Mouse (Mus musculus) left cerebral cortex, postnatal 14 days (tissue): ENCODE results near the gene Slc35d3. TPM values are rescaled to one million over a fixed set of nuclear protein-coding genes. Genes with fewer than 3 reads are reported as not detected.

Experiments used
- DNase-seq, 2 experiments: peaks; one replicate each; pipeline ENCODE4 v3.0.0; 2021 to 2022; ENCODE audit warnings: low spot score in 2 of 2, mixed read lengths in 1 of 2
- intact Hi-C: fragments of 180-260 bp; cut with DNase I; formaldehyde crosslinking; loops from one replicate; pipeline ENCODE4 v1.15.1; 2025
- total RNA-seq, 2 experiments: library from RNA; stranded (reverse); gene quantifications; 2 replicates each; pipeline ENCODE4 v1.2.3; 2021

Slc35d3 gene
- total RNA-seq, 2 experiments from 2014 or later, result 1.2 to 2.4 TPM

- intact Hi-C loops, result no loop called here
- DNase-seq, result no peak
Measured at GRCm38 (mm10) chr10:19848928-19849770, 2.1 kb downstream of the Slc35d3 start.

GRCm38 (mm10) chr10:19839836-19840235 lies 11.4 kb downstream of the Slc35d3 start:
- intact Hi-C loops, result no loop called here
- no peak for DNase-seq

GRCm38 (mm10) chr10:19835887-19836710 lies 15.2 kb downstream of the Slc35d3 start:
- intact Hi-C loops, result no loop called here
- DNase-seq, result no peak

- intact Hi-C loops, result no loop called here
- no peak for DNase-seq
Measured at GRCm38 (mm10) chr10:19834222-19834621, 17.0 kb downstream of the Slc35d3 start.

- intact Hi-C loops, result no loop called here
- DNase-seq, result no peak
Measured at GRCm38 (mm10) chr10:19831072-19831849, 20.0 kb downstream of the Slc35d3 start.

GRCm38 (mm10) chr10:19820986-19821385 lies 30.3 kb downstream of the Slc35d3 start:
- intact Hi-C loops, result loop anchor here (5.0 kb wide), 1 partner anchor 889 kb away; no protein-coding TSS in a partner anchor
- no peak for DNase-seq

- intact Hi-C loops, result no loop called here
- no peak for DNase-seq
Measured at GRCm38 (mm10) chr10:19818723-19819355, 32.4 kb downstream of the Slc35d3 start.

- DNase-seq, result no peak
- intact Hi-C loops, result no loop called here
Measured at GRCm38 (mm10) chr10:19815371-19815770, 35.9 kb downstream of the Slc35d3 start.

- intact Hi-C loops, result loop anchor here (2.0 kb wide), 1 partner anchor 99 kb away; the partner anchor contains the start of gene Il20ra
- DNase-seq, result peak; percentile 39 to 56
Measured at GRCm38 (mm10) chr10:19811436-19812172, 39.7 kb downstream of the Slc35d3 start.

GRCm38 (mm10) chr10:19804763-19805162 lies 46.5 kb downstream of the Slc35d3 start:
- intact Hi-C loops, result no loop called here
- DNase-seq, result no peak

- no peak for DNase-seq
- intact Hi-C loops, result no loop called here
Measured at GRCm38 (mm10) chr10:19802958-19803357, 48.3 kb downstream of the Slc35d3 start.

Other genes starting within 250 kb of the Slc35d3 start
- gene Il22ra2, start 229.5 kb downstream of the Slc35d3 start, total RNA-seq, result not detected
- under 1 TPM; 0.32 to 0.33 TPM for gene Il20ra, start 138.9 kb downstream of the Slc35d3 start, total RNA-seq
- 10 to 100 TPM; 26.1 to 27.4 TPM for gene Pex7, start 56.2 kb upstream of the Slc35d3 start, total RNA-seq
- 10 to 100 TPM; 39.9 to 47.5 TPM for gene Map3k5, start 83.0 kb upstream of the Slc35d3 start, total RNA-seq